Mouse (Mus musculus) midbrain, embryonic 12.5 days (tissue): ENCODE results near the gene Hc. TPM values are rescaled to one million over a fixed set of nuclear protein-coding genes. Genes with fewer than 3 reads are reported as not detected.

Experiments used
- ATAC-seq: fragments of 200-750 bp; cut with Nextera tagmentation; 2 replicates; pipeline ENCODE4 v1.8.0; 2017; ENCODE audit warnings: low read depth, moderate TSS enrichment, moderate library complexity; ENCODE audit not compliant: low FRiP score
- H3K27ac ChIP-seq: fragments of 300-500 bp; sonication (generic); replicated peaks from 2 replicates; pipeline ENCODE4 v1.5.1; 2016; ENCODE audit warnings: mild to moderate bottlenecking
- H3K27me3 ChIP-seq: fragments of 300-500 bp; sonication (generic); 2 replicates; pipeline ENCODE4 v1.6.1; 2016; ENCODE audit warnings: mild to moderate bottlenecking
- H3K36me3 ChIP-seq: fragments of 300-500 bp; sonication (generic); 2 replicates; pipeline ENCODE4 v1.6.1; 2016
- H3K4me1 ChIP-seq: fragments of 300-500 bp; sonication (generic); 2 replicates; pipeline ENCODE4 v1.6.1; 2016
- H3K4me2 ChIP-seq: fragments of 300-500 bp; sonication (generic); replicated peaks from 2 replicates; pipeline ENCODE4 v1.6.1; 2016; ENCODE audit warnings: mild to moderate bottlenecking, moderate library complexity
- H3K4me3 ChIP-seq: fragments of 300-500 bp; sonication (generic); 2 replicates; pipeline ENCODE4 v1.5.1; 2016; ENCODE audit warnings: mild to moderate bottlenecking
- H3K9ac ChIP-seq: fragments of 300-500 bp; sonication (generic); replicated peaks from 2 replicates; pipeline ENCODE4 v1.6.1; 2016; ENCODE audit warnings: mild to moderate bottlenecking, moderate library complexity
- H3K9me3 ChIP-seq: fragments of 300-500 bp; sonication (generic); 2 replicates; pipeline ENCODE4 v1.6.1; 2016; ENCODE audit warnings: mild to moderate bottlenecking
- WGBS: fragments of 180-500 bp; shearing (Covaris S2); methylation state at CpG from one replicate; pipeline ENCODE4 v1.1.7; 2016; 5-methylcytosine and 5-hydroxymethylcytosine counted together
- polyA plus RNA-seq: library from polyadenylated mRNA; unstranded; fragments of >200 nt; fragmentation: Nextera tagmentation; extraction: Ambion mirVana; gene quantifications from 2 replicates; pipeline ENCODE4 v1.2.1, GENCODE M21; 2016

Gene Hc
- polyA plus RNA-seq, 1 experiment from 2014 or later = 0.96 TPM

GRCm38 (mm10) chr2:35079166-35079565 is 17.9 kb upstream of the Hc start:
- Histone ChIP-seq H3K4me1 (no peaks in the 10 kb centered on the region), H3K27me3 (no peaks in the 10 kb centered on the region), H3K4me3 (no peak overlapping the region), H3K9me3 (no peaks in the 10 kb centered on the region), H3K4me2 (no peak overlapping the region), H3K27ac (no peak overlapping the region), H3K36me3 (no peaks in the 10 kb centered on the region), H3K9ac (no peak overlapping the region)
- no peak for ATAC-seq
- WGBS = 72% methylated on average over 6 of the region's 6 CpGs

GRCm38 (mm10) chr2:35074328-35074727 is 13.1 kb upstream of the Hc start:
- Histone ChIP-seq H3K27ac (no peak overlapping the region), H3K4me3 (no peak overlapping the region), H3K9ac (no peak overlapping the region), H3K4me1 (no peaks in the 10 kb centered on the region), H3K9me3 (peaks cover 4% of the 10 kb centered on the region; the same call in 1 of the 2 replicates), H3K27me3 (no peaks in the 10 kb centered on the region), H3K36me3 (no peaks in the 10 kb centered on the region), H3K4me2 (no peak overlapping the region)
- WGBS = 90% methylated on average over 3 of the region's 3 CpGs
- no peak for ATAC-seq

GRCm38 (mm10) chr2:35072547-35072946 is 11.3 kb upstream of the Hc start:
- Histone ChIP-seq H3K4me3 (no peak overlapping the region), H3K4me2 (no peak overlapping the region), H3K27ac (no peak overlapping the region), H3K36me3 (no peaks in the 10 kb centered on the region), H3K4me1 (no peaks in the 10 kb centered on the region), H3K9me3 (peaks cover 4% of the 10 kb centered on the region; the same call in 1 of the 2 replicates), H3K9ac (no peak overlapping the region), H3K27me3 (no peaks in the 10 kb centered on the region)
- no peak for ATAC-seq
- 80% methylated on average over 2 of the region's 2 CpGs for WGBS

GRCm38 (mm10) chr2:35070275-35070674 is 9.0 kb upstream of the Hc start:
- no peak for ATAC-seq
- H3K4me3 ChIP-seq = no peak overlapping the region
- H3K36me3 ChIP-seq = no peaks in the 10 kb centered on the region
- peaks cover 4% of the 10 kb centered on the region; the same call in 1 of the 2 replicates for H3K9me3 ChIP-seq
- H3K27me3 ChIP-seq = no peaks in the 10 kb centered on the region
- H3K4me2 ChIP-seq = no peak overlapping the region
- no peak overlapping the region for H3K27ac ChIP-seq
- no peaks in the 10 kb centered on the region for H3K4me1 ChIP-seq
- 81% methylated on average over 4 of the region's 4 CpGs for WGBS
- no peak overlapping the region for H3K9ac ChIP-seq

- Histone ChIP-seq H3K4me1 (no peaks in the 10 kb centered on the region), H3K9ac (no peak overlapping the region), H3K4me2 (no peak overlapping the region), H3K27ac (no peak overlapping the region), H3K27me3 (no peaks in the 10 kb centered on the region), H3K4me3 (no peak overlapping the region), H3K9me3 (peaks cover 4% of the 10 kb centered on the region; the same call in 1 of the 2 replicates), H3K36me3 (no peaks in the 10 kb centered on the region)
- ATAC-seq = no peak
- 87% methylated on average over 1 of the region's 1 CpGs for WGBS
Measured at GRCm38 (mm10) chr2:35069124-35069523, 7.9 kb upstream of the Hc start.

GRCm38 (mm10) chr2:35067117-35067516 is 5.9 kb upstream of the Hc start:
- no peaks in the 10 kb centered on the region for H3K36me3 ChIP-seq
- no peaks in the 10 kb centered on the region for H3K27me3 ChIP-seq
- no peaks in the 10 kb centered on the region for H3K9me3 ChIP-seq
- no peak overlapping the region for H3K4me3 ChIP-seq
- WGBS = 92% methylated on average over 11 of the region's 11 CpGs
- no peaks in the 10 kb centered on the region for H3K4me1 ChIP-seq
- no peak overlapping the region for H3K27ac ChIP-seq
- no peak for ATAC-seq
- H3K9ac ChIP-seq = no peak overlapping the region
- no peak overlapping the region for H3K4me2 ChIP-seq

- no peaks in the 10 kb centered on the region for H3K27me3 ChIP-seq
- H3K36me3 ChIP-seq = no peaks in the 10 kb centered on the region
- no peak overlapping the region for H3K27ac ChIP-seq
- no peaks in the 10 kb centered on the region for H3K4me1 ChIP-seq
- H3K9me3 ChIP-seq = no peaks in the 10 kb centered on the region
- H3K4me2 ChIP-seq = no peak overlapping the region
- H3K9ac ChIP-seq = no peak overlapping the region
- H3K4me3 ChIP-seq = no peak overlapping the region
- no peak for ATAC-seq
- 94% methylated on average over 13 of the region's 13 CpGs for WGBS
Measured at GRCm38 (mm10) chr2:35066525-35067082, 5.4 kb upstream of the Hc start.

- Histone ChIP-seq H3K36me3 (no peaks in the 10 kb centered on the region), H3K9me3 (no peaks in the 10 kb centered on the region), H3K4me1 (no peaks in the 10 kb centered on the region), H3K9ac (no peak overlapping the region), H3K27me3 (no peaks in the 10 kb centered on the region), H3K4me2 (no peak overlapping the region), H3K4me3 (no peak overlapping the region), H3K27ac (no peak overlapping the region)
- 93% methylated on average over 6 of the region's 6 CpGs for WGBS
- ATAC-seq = no peak
Measured at GRCm38 (mm10) chr2:35063333-35064030, 2.2 kb upstream of the Hc start.

GRCm38 (mm10) chr2:35060897-35061296 is 341 bp downstream of the Hc start:
- Histone ChIP-seq H3K4me2 (no peak overlapping the region), H3K27me3 (no peaks in the 10 kb centered on the region), H3K4me1 (no peaks in the 10 kb centered on the region), H3K9ac (no peak overlapping the region), H3K27ac (no peak overlapping the region), H3K4me3 (no peak overlapping the region), H3K9me3 (no peaks in the 10 kb centered on the region), H3K36me3 (no peaks in the 10 kb centered on the region)
- no peak for ATAC-seq
- 84% methylated on average over 6 of the region's 6 CpGs for WGBS

- Histone ChIP-seq H3K4me1 (no peaks in the 10 kb centered on the region), H3K9me3 (no peaks in the 10 kb centered on the region), H3K36me3 (no peaks in the 10 kb centered on the region), H3K9ac (no peak overlapping the region), H3K27ac (no peak overlapping the region), H3K4me3 (no peak overlapping the region), H3K4me2 (no peak overlapping the region), H3K27me3 (no peaks in the 10 kb centered on the region)
- 91% methylated on average over 5 of the region's 5 CpGs for WGBS
- no peak for ATAC-seq
Measured at GRCm38 (mm10) chr2:35060256-35060655, 982 bp downstream of the Hc start.

GRCm38 (mm10) chr2:35058325-35058724 is 2.9 kb downstream of the Hc start:
- Histone ChIP-seq H3K27me3 (no peaks in the 10 kb centered on the region), H3K9ac (no peak overlapping the region), H3K4me1 (no peaks in the 10 kb centered on the region), H3K36me3 (no peaks in the 10 kb centered on the region), H3K9me3 (no peaks in the 10 kb centered on the region), H3K4me3 (no peak overlapping the region), H3K27ac (no peak overlapping the region), H3K4me2 (no peak overlapping the region)
- 79% methylated on average over 2 of the region's 2 CpGs for WGBS
- ATAC-seq = no peak

- no peaks in the 10 kb centered on the region for H3K9me3 ChIP-seq
- H3K4me2 ChIP-seq = no peak overlapping the region
- 92% methylated on average over 11 of the region's 11 CpGs for WGBS
- H3K27me3 ChIP-seq = no peaks in the 10 kb centered on the region
- no peak overlapping the region for H3K4me3 ChIP-seq
- H3K27ac ChIP-seq = no peak overlapping the region
- no peaks in the 10 kb centered on the region for H3K36me3 ChIP-seq
- no peak overlapping the region for H3K9ac ChIP-seq
- no peaks in the 10 kb centered on the region for H3K4me1 ChIP-seq
- ATAC-seq = no peak
Measured at GRCm38 (mm10) chr2:35057243-35057642, 4.0 kb downstream of the Hc start.

- Histone ChIP-seq H3K27ac (no peak overlapping the region), H3K9ac (no peak overlapping the region), H3K9me3 (no peaks in the 10 kb centered on the region), H3K27me3 (no peaks in the 10 kb centered on the region), H3K36me3 (no peaks in the 10 kb centered on the region), H3K4me3 (no peak overlapping the region), H3K4me1 (no peaks in the 10 kb centered on the region), H3K4me2 (no peak overlapping the region)
- 47% methylated on average over 5 of the region's 5 CpGs for WGBS
- ATAC-seq = no peak
Measured at GRCm38 (mm10) chr2:35048851-35049250, 12.4 kb downstream of the Hc start.
